Mouse (Mus musculus) spleen, adult 2 months (tissue): ENCODE data around the gene Tbl1xr1. TPM values are rescaled to one million over a fixed set of nuclear protein-coding genes. Genes with fewer than 3 reads are reported as not detected.

Experiments used
- DNase-seq, 2 experiments: peaks; one replicate each; pipeline versions ENCODE4 v3.0.0 to v3.0.0-alpha.2; 2012 to 2021; ENCODE audit warnings: low spot score in 2 of 2, low read depth in 1 of 2
- H3K27ac ChIP-seq: fragments of 200-500 bp; 2 replicates; pipeline ENCODE4 v1.5.1; 2012; ENCODE audit warnings: low read length, inconsistent platforms; ENCODE audit not compliant: insufficient read depth
- H3K27me3 ChIP-seq: fragments of 200-500 bp; 2 replicates; pipeline ENCODE4 v1.6.1; 2012; ENCODE audit warnings: mild to moderate bottlenecking, moderate library complexity, low read length, inconsistent platforms; ENCODE audit not compliant: control insufficient read depth, insufficient read depth
- H3K36me3 ChIP-seq: fragments of 200-500 bp; 2 replicates; pipeline ENCODE4 v1.6.1; 2012; ENCODE audit warnings: mild to moderate bottlenecking, low read length, inconsistent platforms; ENCODE audit not compliant: control insufficient read depth, insufficient read depth
- H3K4me1 ChIP-seq: fragments of 200-500 bp; 2 replicates; pipeline ENCODE4 v1.6.1; 2011; ENCODE audit warnings: inconsistent platforms; ENCODE audit not compliant: control insufficient read depth, insufficient read depth, insufficient read length
- H3K4me3 ChIP-seq: fragments of 200-500 bp; 2 replicates; pipeline ENCODE4 v1.5.1; 2011; ENCODE audit warnings: mild to moderate bottlenecking, inconsistent platforms; ENCODE audit not compliant: insufficient read depth, insufficient read length; ENCODE audit errors: extremely low read depth
- CTCF ChIP-seq: fragments of 200-500 bp; IDR thresholded peaks from 2 replicates; pipeline ENCODE4 v1.5.1; 2011; ENCODE audit warnings: mild to moderate bottlenecking, inconsistent platforms; ENCODE audit not compliant: insufficient read depth, insufficient read length, insufficient replicate concordance; ENCODE audit errors: extremely low read depth
- POLR2A ChIP-seq: fragments of 200-500 bp; IDR thresholded peaks from 2 replicates; pipeline ENCODE4 v1.6.1; 2011; ENCODE audit warnings: low read depth, low read length, inconsistent platforms
- WGBS: fragments of 180-500 bp; shearing (Covaris S2); methylation state at CpG from one replicate; pipeline ENCODE4 v1.1.7; 2018; 5-methylcytosine and 5-hydroxymethylcytosine counted together
- polyA plus RNA-seq: library from polyadenylated mRNA; depleted of rRNA; stranded (reverse); fragments of >200 nt; gene quantifications from 2 replicates; pipeline ENCODE4 v1.2.3, GENCODE M21; 2012

Gene Tbl1xr1
- polyA plus RNA-seq, 1 experiment: 17.8 TPM

- TF ChIP-seq CTCF (no peak), POLR2A (peak; percentile 6; the same call in 1 of the 2 replicates)
- 2% methylated on average over 63 of the region's 64 CpGs for WGBS
- Histone ChIP-seq H3K36me3 (no peaks in the 10 kb centered on the region), H3K4me1 (peaks cover 32% of the 10 kb centered on the region; the same call in 1 of the 2 replicates), H3K27ac (peak overlapping the region; percentile 93), H3K27me3 (no peaks in the 10 kb centered on the region), H3K4me3 (peak overlapping the region; percentile 81)
- peak; percentile 36 to 61 for DNase-seq
These were observed 644 bp downstream of the Tbl1xr1 start for GRCm38 (mm10) chr3:22076936-22077656.

- Histone ChIP-seq H3K36me3 (no peaks in the 10 kb centered on the region), H3K4me3 (peak overlapping the region; percentile 81), H3K27ac (peak overlapping the region; percentile 93; the same call in 1 of the 2 replicates), H3K4me1 (peaks cover 36% of the 10 kb centered on the region; the same call in 1 of the 2 replicates), H3K27me3 (no peaks in the 10 kb centered on the region)
- TF ChIP-seq POLR2A (no peak), CTCF (no peak)
- 6% methylated on average over 9 of the region's 9 CpGs for whole genome bisulfite sequencing
- DNase-seq: no peak
These were observed 1.4 kb downstream of the Tbl1xr1 start for GRCm38 (mm10) chr3:22077657-22078475.

GRCm38 (mm10) chr3:22078529-22078928, 2.1 kb downstream of the Tbl1xr1 start:
- 44% methylated on average over 3 of the region's 3 CpGs for WGBS
- no peak for DNase-seq
- Histone ChIP-seq H3K27me3 (no peaks in the 10 kb centered on the region), H3K4me1 (peaks cover 37% of the 10 kb centered on the region; the same call in 1 of the 2 replicates), H3K27ac (no peak overlapping the region), H3K4me3 (no peak overlapping the region; the same call in 1 of the 2 replicates), H3K36me3 (no peaks in the 10 kb centered on the region)
- TF ChIP-seq POLR2A: no peak
- no peak for TF ChIP-seq CTCF

GRCm38 (mm10) chr3:22081869-22082268, 5.4 kb downstream of the Tbl1xr1 start:
- TF ChIP-seq CTCF (no peak), POLR2A (no peak)
- no peak overlapping the region for H3K27ac ChIP-seq
- 49% methylated on average over 4 of the region's 4 CpGs for WGBS
- DNase-seq: no peak
- no peak overlapping the region for H3K4me3 ChIP-seq
- H3K36me3 ChIP-seq: no peaks in the 10 kb centered on the region
- peaks cover 25% of the 10 kb centered on the region for H3K4me1 ChIP-seq
- no peaks in the 10 kb centered on the region for H3K27me3 ChIP-seq

GRCm38 (mm10) chr3:22082823-22083222, 6.4 kb downstream of the Tbl1xr1 start:
- Histone ChIP-seq H3K4me3 (no peak overlapping the region), H3K27ac (no peak overlapping the region), H3K36me3 (no peaks in the 10 kb centered on the region), H3K4me1 (peaks cover 25% of the 10 kb centered on the region), H3K27me3 (no peaks in the 10 kb centered on the region)
- no peak for DNase-seq
- 83% methylated on average over 4 of the region's 4 CpGs for WGBS
- TF ChIP-seq CTCF (no peak), POLR2A (no peak)

- 82% methylated on average over 10 of the region's 10 CpGs for WGBS
These were observed 8.0 kb downstream of the Tbl1xr1 start for GRCm38 (mm10) chr3:22084222-22084996.

More at GRCm38 (mm10) chr3:22084222-22084996, 8.0 kb downstream of the Tbl1xr1 start:
- no peaks in the 10 kb centered on the region for H3K36me3 ChIP-seq
- no peak for TF ChIP-seq CTCF
- no peak for TF ChIP-seq POLR2A
- no peak for DNase-seq
- no peak overlapping the region for H3K4me3 ChIP-seq
- no peak overlapping the region for H3K27ac ChIP-seq
- no peaks in the 10 kb centered on the region for H3K27me3 ChIP-seq
- peaks cover 16% of the 10 kb centered on the region for H3K4me1 ChIP-seq
